Mouse (Mus musculus) B cell, adult 67 days (primary cell): Measurements from ENCODE around the gene Coa3. TPM values are rescaled to one million over a fixed set of nuclear protein-coding genes. Genes with fewer than 3 reads are reported as not detected.

Experiments
- total RNA-seq, 2 experiments: library from RNA; stranded (reverse); gene quantifications; 4 replicates each; pipeline ENCODE4 v1.2.4; 2023

Gene Coa3
- total RNA-seq, result 10 to 100 TPM; 30.6 to 33.6 TPM

GRCm38 (mm10) chr11:101278223-101279192, at the start of gene Coa3, which contains the start of gene Cntd1:
Gene Coa3, minus strand, starts transcription at chr11:101279114.
Gene Cntd1, plus strand, starts transcription at chr11:101279012.

GRCm38 (mm10) chr11:101324763-101325162, 45.8 kb upstream of the Coa3 start, which contains the start of gene Aoc2:
Gene Aoc2, plus strand, starts transcription at chr11:101325063.

DNA sequence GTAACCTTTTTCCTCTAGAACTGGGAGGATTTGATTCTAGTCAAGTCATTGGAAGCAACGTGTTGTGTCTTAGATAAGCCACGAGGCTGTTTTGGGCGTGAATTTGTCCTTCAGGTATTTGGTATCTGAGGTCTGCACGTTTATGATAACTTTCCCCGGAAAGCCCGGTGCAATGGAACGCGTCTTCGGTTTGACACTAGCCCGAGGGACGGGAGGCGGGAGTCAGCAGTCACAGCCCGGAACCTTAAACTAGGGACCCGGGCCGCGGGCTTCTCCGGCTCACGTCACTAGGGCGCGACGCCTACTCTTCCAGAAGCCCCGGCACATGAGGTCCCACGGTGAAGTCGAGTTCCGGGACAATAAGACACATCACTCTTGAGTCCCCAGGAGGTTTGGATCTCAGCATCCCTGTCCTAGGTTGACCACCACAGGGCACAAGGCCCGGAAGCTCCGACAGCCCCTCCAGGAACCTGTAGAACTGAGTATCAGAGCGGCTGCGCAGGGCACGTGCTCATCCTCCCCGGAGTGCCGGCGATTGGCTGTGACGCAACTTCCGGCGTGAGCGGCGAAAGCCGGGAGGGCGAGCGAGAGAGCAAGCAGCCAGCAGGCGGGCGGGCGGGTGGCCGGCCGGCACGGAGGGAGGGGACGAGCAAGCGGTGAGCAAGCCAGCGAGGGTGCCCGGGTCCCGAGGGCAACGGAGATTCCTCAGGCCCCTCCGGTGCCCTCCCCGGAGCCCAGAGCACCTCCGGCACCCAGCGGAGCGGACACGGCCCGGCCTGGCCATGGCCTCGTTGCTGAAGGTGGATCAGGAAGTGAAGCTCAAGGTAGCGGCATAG, 37.0 kb upstream of the Coa3 start, which contains the start of gene Psme3:
Gene Psme3 (plus strand): TSS at position 549 of the 836 bp plus-strand sequence.

DNA sequence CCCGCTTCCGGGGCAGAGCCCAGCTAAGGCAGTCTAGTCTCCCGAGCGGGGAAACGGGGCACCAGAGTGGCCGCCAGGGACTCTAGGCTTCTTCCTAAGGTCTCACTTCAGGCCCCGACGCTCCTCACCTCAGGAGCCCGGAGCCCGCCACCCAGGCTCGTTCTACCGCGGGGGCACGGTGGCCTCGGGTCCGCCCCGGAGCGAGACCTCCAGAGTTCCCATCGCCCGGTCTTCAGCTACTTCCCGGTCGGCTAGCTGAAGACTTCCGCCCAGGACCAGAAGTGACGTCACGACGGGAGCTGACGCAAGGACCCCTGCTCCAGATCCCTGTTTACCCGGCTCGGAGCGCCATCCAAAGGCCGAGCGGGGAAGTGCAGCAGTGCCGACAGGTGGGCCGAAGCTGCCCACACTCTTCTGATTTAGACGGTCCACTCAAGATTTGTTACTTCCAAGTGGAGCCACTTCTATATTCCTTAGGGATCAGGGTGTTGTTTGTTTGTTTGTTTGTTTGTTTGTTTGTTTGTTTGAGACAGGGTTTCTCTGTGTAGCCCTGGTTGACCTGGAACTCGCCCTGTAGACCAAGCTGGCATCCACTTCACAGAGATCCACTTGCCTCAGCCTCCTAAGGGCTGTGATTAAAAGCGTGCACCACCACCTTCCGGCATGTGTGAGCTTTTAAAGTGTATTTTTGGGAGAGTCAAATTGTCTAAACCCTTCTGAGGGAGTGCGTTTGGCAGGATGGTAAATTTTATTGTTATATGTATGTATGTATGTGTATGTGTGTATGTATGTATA, 23.3 kb upstream of the Coa3 start, which contains the start of gene Becn1:
Gene Becn1 (minus strand): TSS at position 283 of the 795 bp plus-strand sequence.

DNA sequence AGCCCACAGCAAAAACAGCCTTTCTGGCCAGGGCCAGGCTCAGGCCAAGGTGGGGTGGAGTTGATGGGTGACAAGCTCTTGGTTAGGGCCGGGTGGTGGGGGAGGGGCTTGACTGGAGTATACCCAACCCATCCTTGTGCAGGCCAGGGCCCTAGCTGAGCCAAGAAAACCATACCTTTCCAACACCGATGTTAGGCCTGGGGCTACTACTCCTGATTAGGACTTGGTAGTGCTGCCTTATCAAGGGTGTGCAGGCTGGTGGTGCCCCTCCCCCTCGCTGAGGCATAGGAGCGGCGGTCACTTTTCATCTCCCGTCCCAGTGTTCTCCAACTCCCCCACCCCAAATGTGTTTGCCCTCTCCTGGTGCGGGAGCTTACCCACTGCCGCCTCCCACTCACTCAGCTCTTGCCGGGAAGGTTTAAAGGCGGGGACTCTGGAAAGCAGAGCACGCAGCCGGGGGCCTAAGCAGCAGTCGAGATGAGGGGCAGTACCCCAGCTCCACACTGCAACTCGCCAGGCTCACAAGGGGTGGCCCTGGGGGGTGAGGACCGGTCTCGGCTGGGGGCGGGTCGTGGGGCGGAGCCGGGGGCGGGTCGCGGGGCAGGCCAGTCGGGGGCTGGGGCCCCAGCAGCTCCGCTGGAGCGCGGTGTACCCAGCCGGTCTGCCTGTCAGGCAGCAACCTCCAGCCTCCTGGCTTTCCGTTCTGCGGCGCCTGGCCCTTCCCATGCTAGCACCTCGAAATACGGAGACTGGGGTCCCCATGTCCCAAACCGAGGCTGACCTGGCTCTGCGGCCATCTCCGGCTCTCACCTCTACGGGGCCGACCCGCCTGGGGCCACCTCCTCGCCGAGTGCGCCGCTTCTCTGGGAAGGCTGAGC, 18.7 kb downstream of the Coa3 start, which contains the start of gene Wnk4:
Gene Wnk4 (plus strand): TSS at position 620 of the 878 bp plus-strand sequence.

DNA sequence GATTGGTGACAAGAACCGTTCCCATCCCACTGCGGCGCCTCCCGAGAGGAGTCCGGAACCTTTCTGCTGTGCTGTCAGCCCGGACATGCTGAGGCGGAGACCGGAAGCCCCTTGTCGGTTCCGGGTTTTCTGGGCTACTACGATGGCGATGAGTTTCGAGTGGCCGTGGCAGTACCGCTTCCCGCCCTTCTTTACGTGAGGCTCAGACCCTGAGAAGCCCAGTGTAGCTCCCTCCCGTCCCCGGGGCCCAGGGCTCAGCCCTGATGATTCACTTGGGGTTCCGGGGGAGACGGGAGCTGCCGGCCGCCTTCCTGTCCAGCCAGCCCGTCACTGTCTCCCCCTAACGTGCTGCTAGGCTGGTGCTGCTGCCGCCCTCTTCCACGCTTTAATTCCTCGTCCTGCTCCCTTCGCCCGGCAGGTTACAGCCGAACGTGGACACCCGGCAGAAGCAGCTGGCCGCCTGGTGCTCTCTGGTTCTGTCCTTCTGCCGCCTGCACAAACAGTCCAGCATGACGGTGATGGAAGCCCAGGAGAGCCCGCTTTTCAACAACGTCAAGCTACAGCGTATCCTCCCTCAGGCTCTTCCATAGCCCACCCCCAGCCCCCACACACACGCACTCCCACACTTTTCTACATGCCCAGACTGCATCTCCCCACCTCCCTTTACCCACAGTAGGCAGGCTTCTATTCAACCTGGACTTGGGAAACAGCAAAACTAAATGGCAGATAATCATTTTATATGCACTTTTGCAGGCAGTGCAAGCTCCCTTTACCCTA, 25.1 kb downstream of the Coa3 start, which contains the start of gene Vps25:
Gene Vps25 (plus strand): TSS at position 95 of the 777 bp plus-strand sequence.

DNA sequence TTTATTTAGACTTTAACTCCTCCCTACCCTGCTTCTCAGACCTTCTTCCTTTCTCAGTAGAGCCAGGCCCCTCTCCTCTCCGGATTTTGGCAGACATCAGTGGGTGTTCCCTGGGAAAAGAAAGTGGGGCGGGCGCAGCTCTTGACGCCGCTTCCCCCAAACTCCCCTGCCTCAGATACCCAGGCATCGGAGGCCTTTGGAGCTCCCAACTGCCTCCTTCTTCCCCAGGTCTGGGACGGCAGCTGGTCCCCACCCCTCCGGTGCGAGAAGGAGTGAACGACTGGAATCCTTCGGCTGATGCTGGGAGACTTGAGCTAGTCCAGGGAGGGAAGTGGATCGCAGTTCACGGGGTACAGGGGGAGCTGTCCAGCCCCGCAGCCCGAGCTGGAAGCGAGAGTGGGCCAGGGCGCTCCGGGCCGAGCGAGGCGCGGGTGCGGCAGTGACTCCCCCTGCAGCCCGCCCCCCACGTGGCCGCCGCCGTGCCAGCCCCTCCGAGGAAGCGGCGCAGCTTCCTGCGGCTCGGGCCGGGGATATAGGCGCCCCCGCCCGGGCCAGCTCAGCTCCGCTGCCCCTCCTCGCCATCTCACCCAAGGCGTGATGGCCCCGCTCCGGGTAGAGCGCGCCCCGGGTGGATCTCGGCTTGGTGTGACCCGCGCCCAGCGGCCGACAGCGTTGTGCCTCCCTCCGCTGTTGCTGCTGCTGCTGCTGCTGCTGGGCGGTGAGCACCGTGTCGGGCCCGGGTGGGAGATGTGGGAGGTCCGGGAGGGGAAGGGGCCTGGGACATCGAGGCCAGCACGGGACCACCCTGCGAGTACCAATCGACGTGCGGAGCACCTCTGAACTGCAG, 32.8 kb downstream of the Coa3 start, which contains the start of gene Ramp2:
Gene Ramp2 (plus strand): TSS at position 174 of the 847 bp plus-strand sequence.

Other genes with a start within 250 kb of the Coa3 start
- 10 to 100 TPM; 18.5 to 24.4 TPM for gene Naglu, start 209.1 kb downstream of the Coa3 start, total RNA-seq
- gene Hsd17b1, start 200.7 kb downstream of the Coa3 start, total RNA-seq, result 1 to 10 TPM; 2.2 to 2.9 TPM
- gene Coasy, start 196.5 kb downstream of the Coa3 start, total RNA-seq, result 10 to 100 TPM; 18.3 to 21.7 TPM
- gene Mlx, start 191.8 kb downstream of the Coa3 start, total RNA-seq, result 10 to 100 TPM; 36.8 to 37.6 TPM
- 1 to 10 TPM; 2.9 to 3.5 TPM for gene Psmc3ip, start 183.7 kb downstream of the Coa3 start, total RNA-seq
- 10 to 100 TPM; 85.9 to 89.2 TPM for gene Retreg3, start 159.2 kb downstream of the Coa3 start, total RNA-seq
- gene Tubg1, start 159.2 kb downstream of the Coa3 start, total RNA-seq, result 10 to 100 TPM; 14.2 to 17.4 TPM
- gene Tubg2, start 123.2 kb downstream of the Coa3 start, total RNA-seq, result 1 to 10 TPM; 3.2 to 7.1 TPM
- under 1 TPM; 0.21 to 0.32 TPM for gene Cntnap1, start 108.6 kb downstream of the Coa3 start, total RNA-seq
- 1 to 10 TPM in 1 of 2 experiments, under 1 TPM in 1; 0.95 to 1.4 TPM for gene Plekhh3, start 107.8 kb downstream of the Coa3 start, total RNA-seq
- not detected for gene Ccr10, start 103.7 kb downstream of the Coa3 start, total RNA-seq
- gene Ezh1, start 52.7 kb downstream of the Coa3 start, total RNA-seq, result 10 to 100 TPM; 89.5 to 93.8 TPM
- gene Ramp2, start 33.1 kb downstream of the Coa3 start, total RNA-seq, result not detected
- gene Vps25, start 25.4 kb downstream of the Coa3 start, total RNA-seq, result 10 to 100 TPM; 69.8 to 82.7 TPM
- gene Wnk4, start 18.5 kb downstream of the Coa3 start, total RNA-seq, result under 1 TPM; 0.20 to 0.77 TPM
- under 1 TPM in 1 of 2 experiments, not detected in 1; 0.29 TPM for gene Cntd1, start 102 bp downstream of the Coa3 start, total RNA-seq
- gene Becn1, start 23.2 kb upstream of the Coa3 start, total RNA-seq, result 100 to 1,000 TPM; 185 to 187 TPM
- 100 to 1,000 TPM; 143 to 148 TPM for gene Psme3, start 37.1 kb upstream of the Coa3 start, total RNA-seq
- gene Aoc2, start 45.9 kb upstream of the Coa3 start, total RNA-seq, result 10 to 100 TPM; 13.2 to 14.9 TPM
- under 1 TPM in 1 of 2 experiments, not detected in 1; 0.50 TPM for gene Aoc3, start 51.5 kb upstream of the Coa3 start, total RNA-seq
- gene G6pc, start 88.4 kb upstream of the Coa3 start, total RNA-seq, result not detected
- gene Aarsd1, start 138.5 kb upstream of the Coa3 start, total RNA-seq, result 10 to 100 TPM; 30.7 to 36.3 TPM
- 1 to 10 TPM in 1 of 2 experiments, not detected in 1; 2.8 TPM for gene Gm27029, start 145.7 kb upstream of the Coa3 start, total RNA-seq
- 10 to 100 TPM; 22.5 to 22.6 TPM for gene Rundc1, start 146.0 kb upstream of the Coa3 start, total RNA-seq
- gene Ptges3l, start 146.2 kb upstream of the Coa3 start, total RNA-seq, result 1 to 10 TPM; 1.9 to 2.6 TPM
- gene Rpl27, start 163.2 kb upstream of the Coa3 start, total RNA-seq, result 100 to 1,000 TPM; 111 to 123 TPM
- gene Ifi35, start 169.3 kb upstream of the Coa3 start, total RNA-seq, result 10 to 100 TPM; 72.3 to 76.1 TPM
- under 1 TPM in 1 of 2 experiments, not detected in 1; 0.52 TPM for gene Rnd2, start 185.9 kb upstream of the Coa3 start, total RNA-seq
- 10 to 100 TPM; 18.7 to 19.2 TPM for gene Vat1, start 187.1 kb upstream of the Coa3 start, total RNA-seq